Mouse (Mus musculus) liver, embryonic 16.5 days (tissue): Measurements from ENCODE around the gene Rimbp3. TPM values are rescaled to one million over a fixed set of nuclear protein-coding genes. Genes with fewer than 3 reads are reported as not detected.

Source experiments
- ATAC-seq: fragments of 200-750 bp; cut with Nextera tagmentation; 2 replicates; pipeline ENCODE4 v1.8.0; 2017; ENCODE audit warnings: low read depth, mild to moderate bottlenecking, moderate number of reproducible peaks, moderate library complexity
- H3K27ac ChIP-seq: fragments of 300-500 bp; sonication (generic); 2 replicates; pipeline ENCODE4 v1.5.1; 2014; ENCODE audit warnings: mild to moderate bottlenecking, low read length
- H3K27me3 ChIP-seq: fragments of 300-500 bp; sonication (generic); 2 replicates; pipeline ENCODE4 v1.6.1; 2014; ENCODE audit warnings: low read depth, low read length, mixed read lengths; ENCODE audit not compliant: control insufficient read depth, insufficient read depth
- H3K36me3 ChIP-seq: fragments of 300-500 bp; sonication (generic); 2 replicates; pipeline ENCODE4 v1.6.1; 2014; ENCODE audit warnings: mild to moderate bottlenecking; ENCODE audit not compliant: control insufficient read depth, insufficient read depth
- H3K4me1 ChIP-seq: fragments of 300-500 bp; sonication (generic); 2 replicates; pipeline ENCODE4 v1.6.1; 2014; ENCODE audit warnings: low read depth, low read length, mixed read lengths; ENCODE audit not compliant: control insufficient read depth
- H3K4me2 ChIP-seq: fragments of 300-500 bp; sonication (generic); 2 replicates; pipeline ENCODE4 v1.6.1; 2014; ENCODE audit warnings: low read depth, low read length, mixed read lengths
- H3K4me3 ChIP-seq: fragments of 300-500 bp; sonication (generic); 2 replicates; pipeline ENCODE4 v1.5.1; 2014; ENCODE audit warnings: low read depth, mild to moderate bottlenecking, low read length
- H3K9ac ChIP-seq: fragments of 300-500 bp; sonication (generic); 2 replicates; pipeline ENCODE4 v1.6.1; 2014; ENCODE audit warnings: low read depth, low read length
- H3K9me3 ChIP-seq: fragments of 300-500 bp; sonication (generic); replicated peaks from 2 replicates; pipeline ENCODE4 v1.6.1; 2016; ENCODE audit warnings: low read length; ENCODE audit not compliant: control insufficient read depth
- WGBS: fragments of 180-500 bp; shearing (Covaris S2); extraction: QIAGEN DNeasy Blood & Tissue Kit; methylation state at CpG from one replicate; pipeline ENCODE4 v1.1.7; 2014; ENCODE audit not compliant: insufficient replicate concordance; 5-methylcytosine and 5-hydroxymethylcytosine counted together
- polyA plus RNA-seq: library from polyadenylated mRNA; unstranded; fragments of >200 nt; fragmentation: Nextera tagmentation; extraction: Ambion mirVana; gene quantifications from 2 replicates; pipeline ENCODE4 v1.2.1, GENCODE M21; 2015

Rimbp3 gene
- polyA plus RNA-seq, 1 experiment from 2014 or later, result 0.05 TPM

DNA sequence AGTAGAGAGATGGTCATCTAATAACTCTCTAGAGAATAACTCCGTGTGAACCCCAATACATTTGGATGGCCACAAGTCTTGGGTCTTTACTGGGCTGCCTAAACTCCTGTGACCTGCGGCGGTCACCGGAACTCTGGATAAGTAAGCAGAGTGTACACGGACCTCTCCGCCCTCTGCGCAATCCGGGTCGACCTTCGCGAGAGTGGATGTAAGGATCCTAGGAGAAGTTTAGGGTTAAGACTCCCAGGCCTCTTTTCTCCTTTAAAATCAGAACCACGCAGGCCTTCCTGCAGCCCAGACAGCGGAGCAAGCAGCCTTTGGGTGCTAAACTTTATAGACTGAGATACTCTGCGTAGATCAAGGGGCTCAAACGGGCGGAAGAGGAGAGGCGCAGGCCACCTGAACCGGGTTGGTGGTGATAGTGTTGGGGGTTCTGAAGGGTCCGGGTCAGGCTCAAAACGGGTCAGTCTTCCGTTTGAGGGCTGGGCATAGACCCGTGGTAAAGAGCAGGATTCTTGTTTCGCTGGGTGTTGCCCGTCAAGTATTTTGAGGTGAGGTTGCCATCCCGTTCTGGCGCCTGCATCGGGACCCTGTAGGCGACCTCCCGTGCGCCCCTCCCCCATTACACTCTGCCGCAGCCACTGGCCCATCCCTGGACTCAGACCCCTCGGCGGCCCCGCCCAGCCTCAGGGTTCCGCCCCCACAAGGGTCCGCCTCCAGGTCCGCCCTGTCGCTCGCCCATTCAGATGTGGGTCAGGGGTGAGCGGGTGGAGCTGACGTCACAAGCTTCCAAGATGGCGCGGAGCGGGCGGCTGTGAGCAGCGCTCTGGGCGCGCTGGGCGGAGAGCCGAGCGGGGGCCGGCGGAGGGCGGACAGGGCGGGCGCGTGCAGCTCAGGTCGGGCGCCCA lies 24.6 kb downstream of the Rimbp3 start, which contains the start of gene Hic2:
Gene Hic2 (plus strand): TSS at position 779 of the 908 bp plus-strand sequence.
- WGBS, result 4% methylated on average over 53 of the region's 59 CpGs
- Histone ChIP-seq H3K36me3 (no peaks in the 10 kb centered on the region), H3K9me3 (peaks cover 3% of the 10 kb centered on the region), H3K4me2 (peak within 1 kb of the TSS; percentile 96), H3K4me3 (peak within 1 kb of the TSS; percentile 82), H3K27me3 (no peaks in the 10 kb centered on the region), H3K9ac (peak within 1 kb of the TSS; percentile 84), H3K27ac (peak within 1 kb of the TSS; percentile 74), H3K4me1 (peaks cover 40% of the 10 kb centered on the region)
- peak; percentile 92 for ATAC-seq

DNA sequence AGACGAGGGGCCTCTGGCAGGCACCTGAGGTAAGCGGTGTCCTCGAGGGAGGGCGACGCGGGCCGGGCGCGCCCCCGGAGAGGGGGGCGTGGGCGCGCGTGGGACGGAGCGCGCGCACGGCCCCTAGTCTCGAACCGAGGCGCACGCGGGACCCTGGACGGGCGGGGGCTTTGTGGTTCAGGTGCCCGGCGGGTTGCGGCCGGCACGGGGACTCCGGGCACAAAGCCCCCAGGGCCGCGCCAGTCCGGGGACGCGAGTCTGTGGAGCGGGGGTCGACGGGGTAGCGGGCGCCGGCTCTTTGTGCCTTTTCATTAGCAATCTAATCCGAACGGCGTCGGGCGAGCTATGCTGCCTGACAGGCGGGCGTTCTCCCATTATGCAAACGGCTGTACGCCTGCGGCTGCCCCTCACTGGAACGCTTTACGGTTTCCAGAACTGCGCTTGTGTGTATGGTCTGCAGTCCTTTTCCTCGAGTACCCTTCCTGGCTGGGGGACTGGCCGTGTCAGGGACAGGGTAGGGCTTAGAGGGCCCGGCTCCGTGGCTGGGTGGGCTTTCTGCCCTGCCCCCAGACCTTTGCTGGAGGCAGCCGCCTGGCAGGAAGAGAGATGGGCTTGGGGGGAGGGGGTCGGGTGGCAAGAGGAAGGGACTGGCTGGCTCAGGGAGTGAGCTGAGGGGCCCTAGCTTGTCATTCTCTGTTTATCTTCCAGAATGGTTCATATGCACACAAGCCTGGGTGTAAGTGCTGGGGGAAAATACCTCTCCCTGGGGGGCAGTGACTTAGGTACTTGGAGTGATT lies 25.5 kb downstream of the Rimbp3 start:
- Histone ChIP-seq H3K4me2 (peak overlapping the region; percentile 96), H3K27ac (peak overlapping the region; percentile 74), H3K9ac (peak overlapping the region; percentile 84), H3K36me3 (no peaks in the 10 kb centered on the region), H3K27me3 (no peaks in the 10 kb centered on the region), H3K4me3 (peak overlapping the region; percentile 82), H3K4me1 (peaks cover 49% of the 10 kb centered on the region), H3K9me3 (peaks cover 3% of the 10 kb centered on the region)
- peak; percentile 14; the same call in 1 of the 2 replicates for ATAC-seq
- under 1% methylated on average over 55 of the region's 62 CpGs for WGBS

GRCm38 (mm10) chr16:17234499-17234895 lies 26.1 kb downstream of the Rimbp3 start:
- Histone ChIP-seq H3K27ac (peak overlapping the region; percentile 74; the same call in 1 of the 2 replicates), H3K9ac (peak overlapping the region; percentile 84), H3K4me1 (peaks cover 55% of the 10 kb centered on the region), H3K4me2 (peak overlapping the region; percentile 96), H3K36me3 (no peaks in the 10 kb centered on the region), H3K9me3 (peaks cover 3% of the 10 kb centered on the region), H3K4me3 (peak overlapping the region; percentile 82), H3K27me3 (no peaks in the 10 kb centered on the region)
- 3% methylated on average over 12 of the region's 12 CpGs for WGBS
- no peak for ATAC-seq

DNA sequence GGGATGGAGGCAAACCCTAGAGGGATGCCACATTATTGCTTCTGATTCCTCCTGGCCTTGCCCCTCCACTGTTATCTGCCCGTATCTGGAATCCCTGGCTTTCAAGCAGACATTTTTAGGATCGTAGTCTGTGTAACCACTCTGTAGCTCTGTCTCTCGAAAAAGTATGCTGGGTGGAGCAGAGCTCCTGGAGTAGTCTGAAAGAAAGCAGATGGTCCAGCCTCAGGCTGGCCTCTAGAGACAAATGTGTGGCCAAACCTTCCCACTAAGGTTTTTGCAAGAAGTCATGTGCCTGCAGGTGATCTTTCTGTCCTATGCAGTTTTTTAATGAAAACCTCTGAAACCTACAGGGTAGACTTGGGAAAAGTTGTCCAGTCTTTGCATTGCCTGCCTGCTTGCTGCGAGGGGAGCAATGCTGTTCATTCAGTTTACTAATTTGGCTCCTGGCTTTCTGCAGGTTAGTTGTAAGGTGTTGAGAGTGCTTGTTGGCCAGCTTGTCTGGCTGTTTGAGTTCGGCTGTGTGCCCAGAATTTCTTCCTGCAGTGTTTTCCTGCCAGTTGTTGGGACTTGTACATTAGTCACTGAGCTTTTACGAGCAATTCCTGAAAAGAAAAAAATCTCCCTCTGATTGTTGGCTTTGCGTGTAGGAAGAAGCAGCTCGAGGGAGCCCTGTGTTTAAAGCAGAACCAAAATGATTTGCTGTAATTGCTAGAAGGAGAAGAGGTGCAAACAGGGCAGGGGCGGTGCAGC lies 26.7 kb downstream of the Rimbp3 start:
- H3K27me3 ChIP-seq, result no peaks in the 10 kb centered on the region
- H3K4me1 ChIP-seq, result peaks cover 59% of the 10 kb centered on the region
- no peaks in the 10 kb centered on the region for H3K36me3 ChIP-seq
- H3K27ac ChIP-seq, result no peak overlapping the region
- WGBS, result 39% methylated on average over 9 of the region's 9 CpGs
- peak overlapping the region; percentile 82 for H3K4me3 ChIP-seq
- peak overlapping the region; percentile 96 for H3K4me2 ChIP-seq
- no peak overlapping the region; the same call in 1 of the 2 replicates for H3K9ac ChIP-seq
- ATAC-seq, result no peak
- H3K9me3 ChIP-seq, result no peaks in the 10 kb centered on the region

DNA sequence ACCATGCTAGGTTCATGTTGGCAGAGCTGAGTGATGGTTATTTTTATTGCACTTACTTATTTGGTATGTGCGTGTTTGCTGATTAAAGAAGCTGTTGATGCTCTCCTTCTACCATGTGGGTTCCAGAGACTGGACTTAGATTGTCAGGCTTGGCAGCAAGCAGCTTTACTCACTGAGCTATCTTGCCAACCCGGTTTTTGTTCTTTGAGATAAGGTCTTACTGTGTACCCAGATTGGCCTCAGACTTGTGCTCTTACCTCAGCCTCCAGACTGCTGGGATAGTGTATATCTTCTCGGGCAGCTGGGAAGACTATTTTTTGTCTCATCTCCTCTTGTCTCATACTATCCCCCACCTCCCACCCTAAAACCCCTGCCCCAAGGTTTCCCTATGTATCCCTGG lies 29.2 kb downstream of the Rimbp3 start:
- Histone ChIP-seq H3K4me1 (peaks cover 66% of the 10 kb centered on the region), H3K4me3 (no peak overlapping the region), H3K36me3 (no peaks in the 10 kb centered on the region), H3K9ac (no peak overlapping the region), H3K9me3 (no peaks in the 10 kb centered on the region), H3K27me3 (no peaks in the 10 kb centered on the region), H3K4me2 (no peak overlapping the region), H3K27ac (no peak overlapping the region)
- peak; percentile 39 for ATAC-seq
- 15% methylated on average over 3 of the region's 3 CpGs for WGBS

- no peak for ATAC-seq
These were observed 31.0 kb downstream of the Rimbp3 start for GRCm38 (mm10) chr16:17239409-17239808.

GRCm38 (mm10) chr16:17243731-17244130 lies 35.3 kb downstream of the Rimbp3 start:
- Histone ChIP-seq H3K9me3 (no peaks in the 10 kb centered on the region), H3K4me3 (no peak overlapping the region), H3K9ac (no peak overlapping the region), H3K4me1 (peaks cover 31% of the 10 kb centered on the region), H3K36me3 (no peaks in the 10 kb centered on the region), H3K4me2 (0 out of 2 replicates have a peak overlapping the region, but pooled peaks have one; percentile 14), H3K27me3 (no peaks in the 10 kb centered on the region), H3K27ac (peak overlapping the region; percentile 81)
- WGBS, result 27% methylated on average over 1 of the region's 1 CpGs
- peak; percentile 91 for ATAC-seq

More at GRCm38 (mm10) chr16:17239409-17239808, 31.0 kb downstream of the Rimbp3 start:
- Histone ChIP-seq H3K4me3 (no peak overlapping the region), H3K9me3 (no peaks in the 10 kb centered on the region), H3K36me3 (no peaks in the 10 kb centered on the region), H3K4me2 (no peak overlapping the region), H3K9ac (no peak overlapping the region), H3K4me1 (peaks cover 62% of the 10 kb centered on the region), H3K27me3 (no peaks in the 10 kb centered on the region), H3K27ac (no peak overlapping the region)
- WGBS, result 58% methylated on average over 2 of the region's 2 CpGs

DNA sequence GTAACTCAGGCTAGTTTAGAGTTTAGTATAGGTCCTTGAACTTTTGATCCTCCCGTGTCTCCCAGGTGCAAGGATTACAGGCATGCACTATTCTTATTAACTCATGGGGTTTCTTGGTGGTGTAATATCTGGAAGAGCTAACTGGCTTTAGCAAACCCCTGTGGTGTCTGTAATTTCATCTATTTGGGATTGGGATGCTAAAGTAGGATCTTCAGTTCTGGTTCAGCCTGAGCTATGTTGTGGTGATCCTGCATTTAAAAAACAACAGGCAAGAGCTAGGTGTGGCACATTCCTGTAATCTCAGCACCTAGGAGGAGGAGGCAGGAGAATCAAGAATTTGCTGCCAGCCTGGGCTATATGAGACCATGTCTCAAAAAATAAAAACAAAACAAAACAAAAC lies 36.6 kb downstream of the Rimbp3 start:
- ATAC-seq, result no peak
- H3K4me2 ChIP-seq, result no peak overlapping the region
- H3K4me3 ChIP-seq, result no peak overlapping the region
- no peaks in the 10 kb centered on the region for H3K36me3 ChIP-seq
- H3K4me1 ChIP-seq, result peaks cover 33% of the 10 kb centered on the region
- H3K27ac ChIP-seq, result no peak overlapping the region
- 73% methylated on average over 1 of the region's 1 CpGs for WGBS
- no peaks in the 10 kb centered on the region for H3K27me3 ChIP-seq
- no peak overlapping the region for H3K9ac ChIP-seq
- H3K9me3 ChIP-seq, result no peaks in the 10 kb centered on the region
